Mouse (Mus musculus) heart, postnatal 0 days (tissue): ENCODE data around the gene Nsl1.

Experiments used
- CTCF ChIP-seq: IDR thresholded peaks from 2 replicates; pipeline ENCODE4 v1.5.1; 2016; ENCODE audit warnings: antibody characterized with exemption, control low read depth, low read depth
- EP300 ChIP-seq: IDR thresholded peaks from 2 replicates; pipeline ENCODE4 v1.6.1; 2016; ENCODE audit warnings: antibody characterized with exemption, low read depth

- TF ChIP-seq CTCF (no peak), EP300 (no peak)
These were observed 7.8 kb upstream of the Nsl1 start for GRCm38 (mm10) chr1:191054870-191055532.
